Mouse (Mus musculus) limb, embryonic 15.5 days (tissue): ENCODE measurements at regions not wholly inside any gene's neighbourhood (a gene's known extent, or its start where the extent isn't known, plus 50 kb on each side); places are given as distances from the start of the nearest gene placed in this dataset.
A peak's percentile ranks its signal among the peaks of the same experiment; 100 is the strongest.

Source experiments
- ATAC-seq: fragments of 200-750 bp; cut with Nextera tagmentation; 2 replicates; pipeline ENCODE4 v1.8.0; 2017; ENCODE audit warnings: low read depth, moderate TSS enrichment; ENCODE audit not compliant: insufficient number of reproducible peaks, low FRiP score, low TSS enrichment
- H3K27ac ChIP-seq: fragments of 300-500 bp; sonication (generic); 2 replicates; pipeline ENCODE4 v1.5.1; 2015; ENCODE audit warnings: moderate library complexity, mild to moderate bottlenecking, inconsistent platforms
- H3K27me3 ChIP-seq: fragments of 300-500 bp; sonication (generic); 2 replicates; pipeline ENCODE4 v1.6.1; 2015; ENCODE audit warnings: inconsistent platforms
- H3K36me3 ChIP-seq: fragments of 300-500 bp; sonication (generic); 2 replicates; pipeline ENCODE4 v1.6.1; 2015; ENCODE audit warnings: inconsistent platforms
- H3K4me1 ChIP-seq: fragments of 300-500 bp; sonication (generic); 2 replicates; pipeline ENCODE4 v1.6.1; 2015; ENCODE audit warnings: inconsistent platforms
- H3K4me2 ChIP-seq: fragments of 300-500 bp; sonication (generic); 2 replicates; pipeline ENCODE4 v1.6.1; 2015; ENCODE audit warnings: mild to moderate bottlenecking, inconsistent platforms
- H3K4me3 ChIP-seq: fragments of 300-500 bp; sonication (generic); 2 replicates; pipeline ENCODE4 v1.5.1; 2015; ENCODE audit warnings: mild to moderate bottlenecking, inconsistent platforms
- H3K9ac ChIP-seq: fragments of 300-500 bp; sonication (generic); 2 replicates; pipeline ENCODE4 v1.6.1; 2015; ENCODE audit warnings: inconsistent platforms
- H3K9me3 ChIP-seq: fragments of 300-500 bp; sonication (generic); 2 replicates; pipeline ENCODE4 v1.6.1; 2016; ENCODE audit warnings: inconsistent platforms
- WGBS: fragments of 180-500 bp; shearing (Covaris S2); methylation state at CpG from one replicate; pipeline ENCODE4 v1.1.7; 2015; 5-methylcytosine and 5-hydroxymethylcytosine counted together

DNA sequence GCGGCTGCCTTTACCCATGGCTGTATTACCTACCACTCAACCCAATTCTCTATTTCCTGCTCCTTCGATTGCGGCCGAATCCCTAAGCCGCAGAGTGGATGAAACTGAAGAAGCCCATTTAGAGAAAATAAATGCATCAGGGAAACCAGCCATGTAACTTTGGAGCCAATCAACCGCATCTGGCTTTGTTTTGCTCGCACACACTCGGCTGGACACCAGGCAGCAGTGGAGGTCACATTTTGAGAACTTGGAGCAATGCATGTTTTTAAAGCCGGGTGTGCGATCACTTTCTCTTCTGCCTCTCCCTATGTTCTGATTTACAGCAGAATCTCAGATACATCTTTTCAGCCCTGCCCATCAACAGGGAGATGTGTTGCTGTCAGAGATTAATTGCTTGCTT lies 433.7 kb upstream of the Jarid2 start:
- no peak for ATAC-seq
- no peak overlapping the region for H3K9ac ChIP-seq
- H3K4me3 ChIP-seq: no peak overlapping the region
- WGBS: 61% methylated on average over 10 of the region's 10 CpGs
- no peaks in the 10 kb centered on the region for H3K27me3 ChIP-seq
- H3K4me2 ChIP-seq: no peak overlapping the region
- no peaks in the 10 kb centered on the region for H3K9me3 ChIP-seq
- no peak overlapping the region for H3K27ac ChIP-seq
- H3K36me3 ChIP-seq: no peaks in the 10 kb centered on the region
- H3K4me1 ChIP-seq: peaks cover 22% of the 10 kb centered on the region

- ATAC-seq: no peak
- Histone ChIP-seq H3K36me3 (no peaks in the 10 kb centered on the region), H3K4me2 (no peak overlapping the region), H3K9me3 (no peaks in the 10 kb centered on the region), H3K4me1 (peaks cover 8% of the 10 kb centered on the region; the same call in 1 of the 2 replicates), H3K27me3 (no peaks in the 10 kb centered on the region), H3K4me3 (no peak overlapping the region), H3K27ac (no peak overlapping the region), H3K9ac (no peak overlapping the region)
- 87% methylated on average over 10 of the region's 10 CpGs for WGBS
Observed at GRCm38 (mm10) chr13:44300611-44301010, 428.7 kb upstream of the Jarid2 start.

DNA sequence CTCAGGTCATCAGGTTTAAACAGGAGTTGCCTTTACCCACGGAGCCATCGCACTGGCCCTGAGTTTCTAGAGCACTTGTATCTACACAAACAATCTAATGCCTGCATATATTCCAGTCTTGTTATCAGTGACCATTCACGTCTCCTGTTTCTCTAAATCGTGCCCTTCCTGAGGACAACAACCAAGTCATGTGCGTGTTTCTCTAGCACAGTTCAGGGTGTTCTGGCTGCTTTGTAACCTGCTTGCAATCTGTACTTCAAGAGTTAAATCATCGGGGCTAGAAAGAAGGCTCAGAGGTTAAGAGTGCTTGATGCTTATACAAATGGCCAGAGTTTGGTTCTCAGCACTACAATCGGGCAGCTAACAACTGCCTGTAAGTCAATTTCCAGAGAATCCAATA lies 428.1 kb upstream of the Jarid2 start:
- Histone ChIP-seq H3K4me3 (no peak overlapping the region), H3K4me1 (peaks cover 4% of the 10 kb centered on the region; the same call in 1 of the 2 replicates), H3K9ac (no peak overlapping the region), H3K27me3 (no peaks in the 10 kb centered on the region), H3K9me3 (no peaks in the 10 kb centered on the region), H3K36me3 (no peaks in the 10 kb centered on the region), H3K4me2 (no peak overlapping the region), H3K27ac (no peak overlapping the region)
- no peak for ATAC-seq
- 86% methylated on average over 7 of the region's 7 CpGs for WGBS

- Histone ChIP-seq H3K9me3 (no peaks in the 10 kb centered on the region), H3K4me2 (no peak overlapping the region), H3K27me3 (no peaks in the 10 kb centered on the region), H3K9ac (no peak overlapping the region), H3K36me3 (no peaks in the 10 kb centered on the region), H3K4me1 (peaks cover 4% of the 10 kb centered on the region; the same call in 1 of the 2 replicates), H3K4me3 (no peak overlapping the region), H3K27ac (no peak overlapping the region)
- WGBS: 48% methylated on average over 10 of the region's 10 CpGs
- peak; percentile 52; the same call in 1 of the 2 replicates for ATAC-seq
Observed at GRCm38 (mm10) chr13:44301936-44302335, 427.3 kb upstream of the Jarid2 start.

DNA sequence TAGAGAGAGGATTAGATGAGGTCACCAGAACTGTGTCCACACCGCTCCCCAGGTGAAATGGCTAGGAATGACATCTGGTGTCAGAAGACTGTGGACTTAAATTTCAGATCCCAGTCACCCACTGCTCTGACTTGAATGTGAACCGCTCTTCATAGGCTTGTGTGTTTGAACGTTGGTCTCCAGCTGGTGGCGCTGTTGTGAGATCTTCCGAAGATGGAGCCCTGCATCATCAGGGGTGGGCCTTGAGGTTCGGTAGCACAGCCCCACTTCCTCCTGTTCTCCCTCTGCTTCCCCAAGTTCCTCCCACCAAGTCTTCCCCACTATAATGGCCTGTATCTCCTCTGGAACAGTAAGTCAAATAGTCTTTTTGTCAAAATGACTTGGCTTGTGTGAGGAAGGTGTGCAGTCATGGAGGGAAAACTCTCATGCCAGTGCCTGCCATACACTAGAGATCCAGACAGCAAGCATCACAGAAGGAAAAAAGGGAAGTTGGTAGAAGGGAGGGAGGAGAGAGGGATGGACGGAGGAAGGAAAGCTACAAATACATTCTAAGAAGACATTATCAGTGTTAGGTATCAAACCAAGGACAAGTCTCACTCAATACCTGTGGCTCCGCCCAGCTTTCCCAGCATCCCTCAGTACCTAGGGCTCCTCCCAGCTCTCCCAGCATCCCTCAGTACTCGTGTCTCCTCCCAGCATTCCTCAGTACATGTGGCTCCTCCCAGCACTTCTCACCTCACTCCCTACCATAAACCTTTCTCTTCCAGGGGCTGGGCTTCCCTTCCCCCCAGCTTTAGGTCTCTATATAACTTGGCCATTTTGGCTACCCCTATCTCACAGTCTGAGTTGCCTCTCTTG lies 423.9 kb upstream of the Jarid2 start:
- ATAC-seq: no peak
- Histone ChIP-seq H3K4me2 (no peak overlapping the region), H3K4me3 (no peak overlapping the region), H3K9me3 (no peaks in the 10 kb centered on the region), H3K9ac (no peak overlapping the region), H3K4me1 (peaks cover 4% of the 10 kb centered on the region; the same call in 1 of the 2 replicates), H3K36me3 (no peaks in the 10 kb centered on the region), H3K27me3 (no peaks in the 10 kb centered on the region), H3K27ac (no peak overlapping the region)
- 79% methylated on average over 9 of the region's 9 CpGs for WGBS

DNA sequence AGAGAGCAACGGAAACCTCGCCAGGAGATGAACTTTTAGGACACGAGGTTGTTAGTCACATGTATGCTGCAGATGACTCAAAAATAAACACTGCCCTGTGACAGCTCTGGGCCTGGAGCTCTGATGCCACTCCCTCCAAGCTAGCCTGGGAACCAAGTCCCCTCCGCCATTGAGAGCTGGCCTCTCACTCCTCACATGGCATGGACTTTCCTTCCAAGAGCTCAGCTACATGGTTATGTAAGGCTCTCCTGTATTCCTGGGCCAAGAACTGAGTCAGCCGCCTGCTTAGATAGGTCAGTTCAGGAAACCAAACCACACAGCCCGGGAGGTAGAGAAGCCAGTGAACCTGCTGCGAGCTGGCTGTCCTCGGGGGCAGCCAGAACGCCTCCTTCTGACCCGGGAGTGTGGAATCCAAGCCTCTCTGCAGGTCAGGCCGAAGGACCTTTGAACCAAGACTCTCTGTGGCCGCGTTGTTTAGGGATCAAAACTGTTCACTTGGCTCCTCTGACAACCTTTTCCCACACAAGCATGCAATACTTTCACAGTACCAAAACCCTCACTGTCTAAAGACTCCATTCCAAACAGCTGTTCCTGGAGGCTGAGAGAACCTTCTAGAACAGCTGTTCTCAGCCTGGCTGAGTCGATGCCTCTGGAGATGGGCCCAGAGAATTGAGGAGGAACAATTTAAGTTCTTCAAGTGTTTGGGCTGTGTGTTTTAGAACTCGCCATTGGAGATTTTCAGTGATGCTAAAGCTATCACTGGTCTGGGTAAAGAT lies 422.8 kb upstream of the Jarid2 start:
- no peak for ATAC-seq
- no peaks in the 10 kb centered on the region for H3K36me3 ChIP-seq
- H3K9me3 ChIP-seq: no peaks in the 10 kb centered on the region
- no peaks in the 10 kb centered on the region for H3K27me3 ChIP-seq
- no peak overlapping the region for H3K27ac ChIP-seq
- no peak overlapping the region for H3K4me3 ChIP-seq
- 87% methylated on average over 15 of the region's 15 CpGs for WGBS
- H3K4me2 ChIP-seq: no peak overlapping the region
- H3K9ac ChIP-seq: no peak overlapping the region
- peaks cover 4% of the 10 kb centered on the region; the same call in 1 of the 2 replicates for H3K4me1 ChIP-seq

DNA sequence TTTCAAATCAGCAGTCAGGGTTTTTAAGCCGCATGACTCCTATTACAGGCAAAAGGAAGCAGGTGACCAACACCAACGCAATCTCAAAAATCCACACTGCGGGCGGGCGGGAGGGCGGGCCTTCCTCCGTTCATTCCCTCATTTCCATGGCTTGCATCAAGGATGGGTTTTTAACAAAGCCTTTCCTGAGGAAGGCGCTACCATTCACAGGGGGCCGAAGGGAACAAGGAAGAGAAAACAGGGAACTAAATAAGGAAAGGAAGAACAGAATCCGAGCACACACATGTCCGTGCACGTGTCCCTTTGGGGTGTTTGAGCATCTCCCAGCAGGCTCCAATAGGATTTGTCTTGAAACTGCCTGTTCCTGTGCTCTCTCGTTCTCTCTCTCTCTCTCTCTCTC lies 421.0 kb upstream of the Jarid2 start:
- Histone ChIP-seq H3K27me3 (no peaks in the 10 kb centered on the region), H3K4me3 (no peak overlapping the region), H3K27ac (no peak overlapping the region), H3K9me3 (no peaks in the 10 kb centered on the region), H3K4me2 (no peak overlapping the region), H3K36me3 (no peaks in the 10 kb centered on the region), H3K9ac (no peak overlapping the region), H3K4me1 (no peaks in the 10 kb centered on the region)
- 60% methylated on average over 13 of the region's 13 CpGs for WGBS
- no peak for ATAC-seq

DNA sequence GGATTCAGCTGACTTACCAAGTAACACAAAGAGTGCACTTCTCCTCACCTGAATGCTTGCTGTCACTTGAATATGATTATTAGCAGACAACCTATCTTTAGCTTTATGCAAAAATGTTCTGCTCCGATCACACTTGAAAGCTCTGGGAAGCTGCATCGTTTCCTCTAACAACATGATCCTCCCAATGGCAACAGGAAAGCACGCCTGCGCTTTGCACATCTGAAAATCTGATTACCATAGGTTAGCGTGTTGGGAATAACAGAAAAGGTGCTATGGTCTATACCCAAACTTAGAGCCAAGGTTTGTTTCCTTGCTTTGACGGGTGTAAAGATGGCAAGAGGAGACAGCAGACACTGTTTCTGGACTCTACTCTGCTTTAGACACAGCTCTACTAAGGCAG lies 417.0 kb upstream of the Jarid2 start:
- ATAC-seq: no peak
- H3K4me3 ChIP-seq: no peak overlapping the region
- peaks cover 6% of the 10 kb centered on the region; the same call in 1 of the 2 replicates for H3K4me1 ChIP-seq
- H3K4me2 ChIP-seq: no peak overlapping the region
- no peaks in the 10 kb centered on the region for H3K36me3 ChIP-seq
- 90% methylated on average over 6 of the region's 6 CpGs for WGBS
- H3K9me3 ChIP-seq: no peaks in the 10 kb centered on the region
- no peaks in the 10 kb centered on the region for H3K27me3 ChIP-seq
- H3K27ac ChIP-seq: no peak overlapping the region
- H3K9ac ChIP-seq: no peak overlapping the region

GRCm38 (mm10) chr13:44316747-44317446 lies 412.4 kb upstream of the Jarid2 start:
- H3K4me1 ChIP-seq: peaks cover 8% of the 10 kb centered on the region; the same call in 1 of the 2 replicates
- H3K9ac ChIP-seq: no peak overlapping the region
- no peak overlapping the region for H3K4me3 ChIP-seq
- H3K27me3 ChIP-seq: no peaks in the 10 kb centered on the region
- H3K27ac ChIP-seq: no peak overlapping the region
- no peaks in the 10 kb centered on the region for H3K9me3 ChIP-seq
- no peak overlapping the region for H3K4me2 ChIP-seq
- no peaks in the 10 kb centered on the region for H3K36me3 ChIP-seq
- ATAC-seq: no peak
- 65% methylated on average over 13 of the region's 13 CpGs for WGBS

- 79% methylated on average over 8 of the region's 8 CpGs for WGBS
Observed at GRCm38 (mm10) chr13:44317596-44317995, 411.7 kb upstream of the Jarid2 start.

DNA sequence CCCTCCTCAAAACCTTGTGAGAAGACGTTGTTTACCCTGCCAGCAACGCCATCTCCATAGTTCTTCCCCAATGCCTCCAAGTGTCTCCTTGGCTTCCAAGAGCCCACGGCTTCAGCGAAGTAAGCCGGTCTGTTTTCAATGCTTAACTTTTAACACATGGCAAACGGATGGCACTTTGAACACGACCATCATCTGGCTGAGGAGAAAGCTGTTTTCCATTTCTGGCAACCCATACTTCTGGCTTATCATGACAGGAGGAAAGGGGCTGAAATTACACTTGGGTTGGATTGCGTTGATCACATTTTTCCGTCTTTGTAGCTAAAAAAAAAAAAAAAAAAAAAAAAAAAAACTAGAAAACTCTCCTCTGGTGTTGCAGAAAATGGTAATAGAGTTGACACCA lies 410.2 kb upstream of the Jarid2 start:
- WGBS: 61% methylated on average over 9 of the region's 9 CpGs
- H3K27ac ChIP-seq: no peak overlapping the region
- no peaks in the 10 kb centered on the region for H3K36me3 ChIP-seq
- no peak overlapping the region for H3K4me3 ChIP-seq
- no peaks in the 10 kb centered on the region for H3K27me3 ChIP-seq
- H3K9ac ChIP-seq: no peak overlapping the region
- H3K4me1 ChIP-seq: peaks cover 8% of the 10 kb centered on the region; the same call in 1 of the 2 replicates
- no peak overlapping the region for H3K4me2 ChIP-seq
- H3K9me3 ChIP-seq: no peaks in the 10 kb centered on the region
- ATAC-seq: no peak

More at GRCm38 (mm10) chr13:44317596-44317995, 411.7 kb upstream of the Jarid2 start:
- Histone ChIP-seq H3K4me1 (peaks cover 8% of the 10 kb centered on the region; the same call in 1 of the 2 replicates), H3K4me3 (no peak overlapping the region), H3K9me3 (no peaks in the 10 kb centered on the region), H3K4me2 (no peak overlapping the region), H3K9ac (no peak overlapping the region), H3K27ac (no peak overlapping the region), H3K36me3 (no peaks in the 10 kb centered on the region), H3K27me3 (no peaks in the 10 kb centered on the region)
- ATAC-seq: no peak
